In genomic region chr6:84053874-84054530, GRCm38 (mm10) we compare ENCODE assay signal across 9 mouse cellular contexts. TPM values are rescaled to one million over a fixed set of nuclear protein-coding genes. Genes with fewer than 3 reads are reported as not detected.
DNase-seq lines count a peak whose midpoint lies in the region; ATAC-seq and TF ChIP-seq lines count a peak whose summit lies in the region.
"Had no signal": no experiment of that assay in that cellular context is flagged by ENCODE, and none has a peak within 500 bp of the region (broad histone marks: within the 10 kb centered on the region; RNA-seq: fewer than 3 reads in every experiment).

No protein-coding gene starts in this region.

- no peak for TF ChIP-seq CTCF in midbrain, postnatal 0 days (IDR thresholded peaks at IDR 0.05)

- 84% methylated on average over 9 of the region's 9 CpGs for WGBS in midbrain, embryonic 10.5 days
- 85% methylated on average over 9 of the region's 9 CpGs for whole genome bisulfite sequencing in midbrain, postnatal 0 days
- WGBS in heart, embryonic 12.5 days = 60% methylated on average over 9 of the region's 9 CpGs
- 74% methylated on average over 9 of the region's 9 CpGs for WGBS in kidney, embryonic 16.5 days
- WGBS in forebrain, embryonic 16.5 days = 86% methylated on average over 9 of the region's 9 CpGs

- no peak overlapping the region for H3K4me3 ChIP-seq in midbrain, embryonic 10.5 days
- H3K4me3 ChIP-seq in midbrain, postnatal 0 days (ENCODE audit: low read depth, low read length) = no peak overlapping the region
- no peak overlapping the region for H3K4me3 ChIP-seq in heart, embryonic 12.5 days
- no peak overlapping the region for H3K4me3 ChIP-seq in kidney, embryonic 16.5 days (ENCODE audit: low read length)
- no peak overlapping the region for H3K4me3 ChIP-seq in forebrain, embryonic 16.5 days (replicated peaks; ENCODE audit: low read length)

- DNase-seq in midbrain, embryonic 10.5 days (ENCODE audit: low spot score) = no peak
- DNase-seq in midbrain, postnatal 0 days (ENCODE audit: low spot score) = no peak
- DNase-seq in skeletal muscle tissue, adult 2 months (ENCODE audit: low read depth, low spot score) = peak; percentile 40
- no peak for DNase-seq in thymus, postnatal 4 days

- H3K27ac ChIP-seq in midbrain, embryonic 10.5 days (replicated peaks) = 0 out of 2 replicates have a peak overlapping the region, but pooled peaks have one; percentile 7
- no peak overlapping the region for H3K27ac ChIP-seq in midbrain, postnatal 0 days (ENCODE audit: low read depth, low read length)
- peak overlapping the region; percentile 24; the same call in 1 of the 2 replicates for H3K27ac ChIP-seq in heart, embryonic 12.5 days (ENCODE audit: poor library complexity, severe bottlenecking)
- peak overlapping the region; percentile 66; the same call in 1 of the 2 replicates for H3K27ac ChIP-seq in kidney, embryonic 16.5 days (ENCODE audit: low read length)
- H3K27ac ChIP-seq in forebrain, embryonic 16.5 days (ENCODE audit: low read length) = no peak overlapping the region

- H3K9me3 ChIP-seq in midbrain, embryonic 10.5 days (replicated peaks) = no peaks in the 10 kb centered on the region
- no peaks in the 10 kb centered on the region for H3K9me3 ChIP-seq in midbrain, postnatal 0 days (ENCODE audit: low read length)
- H3K9me3 ChIP-seq in heart, embryonic 12.5 days (replicated peaks) = no peaks in the 10 kb centered on the region
- no peaks in the 10 kb centered on the region for H3K9me3 ChIP-seq in kidney, embryonic 16.5 days (ENCODE audit: low read length)
- no peaks in the 10 kb centered on the region for H3K9me3 ChIP-seq in forebrain, embryonic 16.5 days (ENCODE audit: control insufficient read depth, low read length)

- H3K4me2 ChIP-seq in midbrain, postnatal 0 days (ENCODE audit: low read depth, low read length, poor library complexity, severe bottlenecking) = no peak overlapping the region
- no peak overlapping the region for H3K4me2 ChIP-seq in heart, embryonic 12.5 days
- H3K4me2 ChIP-seq in kidney, embryonic 16.5 days (replicated peaks; ENCODE audit: low read depth, low read length) = no peak overlapping the region
- no peak overlapping the region for H3K4me2 ChIP-seq in forebrain, embryonic 16.5 days (ENCODE audit: low read length)

- no peak for ATAC-seq in midbrain, postnatal 0 days (ENCODE audit: low FRiP score)
- ATAC-seq in heart, embryonic 12.5 days (ENCODE audit: insufficient number of reproducible peaks, low FRiP score) = 0 out of 2 replicates have a peak, but pooled peaks have one; percentile 16
- ATAC-seq in kidney, embryonic 16.5 days (ENCODE audit: low FRiP score, low TSS enrichment) = peak; percentile 33; the same call in 1 of the 2 replicates
- ATAC-seq in forebrain, embryonic 16.5 days = no peak

- 0 out of 2 replicates have a peak, but pooled peaks cover 4% of the 10 kb centered on the region for H3K4me1 ChIP-seq in midbrain, embryonic 10.5 days
- no peaks in the 10 kb centered on the region for H3K4me1 ChIP-seq in midbrain, postnatal 0 days (ENCODE audit: insufficient read depth, low read length)
- H3K4me1 ChIP-seq in heart, embryonic 12.5 days (replicated peaks) = peaks cover 36% of the 10 kb centered on the region
- H3K4me1 ChIP-seq in kidney, embryonic 16.5 days (ENCODE audit: insufficient read depth, low read length) = peaks cover 4% of the 10 kb centered on the region
- no peaks in the 10 kb centered on the region for H3K4me1 ChIP-seq in forebrain, embryonic 16.5 days (replicated peaks; ENCODE audit: control insufficient read depth, insufficient read depth, low read length)

- H3K9ac ChIP-seq in midbrain, postnatal 0 days (replicated peaks; ENCODE audit: low read length, poor library complexity, severe bottlenecking) = no peak overlapping the region
- no peak overlapping the region for H3K9ac ChIP-seq in heart, embryonic 12.5 days
- no peak overlapping the region for H3K9ac ChIP-seq in kidney, embryonic 16.5 days (replicated peaks; ENCODE audit: low read length)
- no peak overlapping the region for H3K9ac ChIP-seq in forebrain, embryonic 16.5 days (replicated peaks; ENCODE audit: low read depth, low read length)

- no peaks in the 10 kb centered on the region for H3K36me3 ChIP-seq in midbrain, embryonic 10.5 days
- no peaks in the 10 kb centered on the region for H3K36me3 ChIP-seq in midbrain, postnatal 0 days (ENCODE audit: insufficient read depth, low read length)
- H3K36me3 ChIP-seq in heart, embryonic 12.5 days = no peaks in the 10 kb centered on the region
- no peaks in the 10 kb centered on the region for H3K36me3 ChIP-seq in kidney, embryonic 16.5 days (ENCODE audit: insufficient read depth, low read length)
- no peaks in the 10 kb centered on the region for H3K36me3 ChIP-seq in forebrain, embryonic 16.5 days (ENCODE audit: control insufficient read depth, insufficient read depth)

- no peaks in the 10 kb centered on the region for H3K27me3 ChIP-seq in midbrain, embryonic 10.5 days (ENCODE audit: low read depth, poor library complexity, severe bottlenecking)
- H3K27me3 ChIP-seq in midbrain, postnatal 0 days (ENCODE audit: insufficient read depth, low read length) = no peaks in the 10 kb centered on the region
- no peaks in the 10 kb centered on the region for H3K27me3 ChIP-seq in heart, embryonic 12.5 days (replicated peaks)
- H3K27me3 ChIP-seq in kidney, embryonic 16.5 days (ENCODE audit: insufficient read depth, low read length) = no peaks in the 10 kb centered on the region
- no peaks in the 10 kb centered on the region for H3K27me3 ChIP-seq in forebrain, embryonic 16.5 days (replicated peaks; ENCODE audit: control insufficient read depth, insufficient read depth, low read length)

RNA-seq across cellular contexts. Expression of gene Dysf, which starts 45.6 kb away (rescaled TPM):
- polyA plus RNA-seq in midbrain, embryonic 10.5 days (2016; fragmentation: Nextera tagmentation; extraction: Ambion mirVana) = 2.4 and 3.3 TPM in 2 replicates
- total RNA-seq in midbrain, postnatal 0 days (2014; rRNA removed) = 1.4 and 1.8 TPM in 2 replicates
- 1.7 and 2.0 TPM in 2 replicates for polyA plus RNA-seq in midbrain, postnatal 0 days (2015; fragmentation: Nextera tagmentation; extraction: Ambion mirVana)
- polyA plus RNA-seq in heart, embryonic 12.5 days (2016; fragmentation: Nextera tagmentation; extraction: Ambion mirVana) = 17.6 and 17.9 TPM in 2 replicates
- 16.8 and 17.2 TPM in 2 replicates for polyA plus RNA-seq in kidney, embryonic 16.5 days (2015; fragmentation: Nextera tagmentation; extraction: Ambion mirVana)
- 1.7 and 1.8 TPM in 2 replicates for polyA plus RNA-seq in forebrain, embryonic 16.5 days (2015; fragmentation: Nextera tagmentation; extraction: Ambion mirVana)
- total RNA-seq: granulocyte monocyte progenitor cell, adult 5-6 weeks; MEL had no signal

Comparison
In these comparisons a context has a peak if more than half of its experiments do, and no peak if none do; other contexts are left out.
1. H3K27ac ChIP-seq: peak in midbrain, embryonic 10.5 days (single experiment), heart, embryonic 12.5 days (single experiment) and kidney, embryonic 16.5 days (single experiment); none in midbrain, postnatal 0 days (single experiment) and forebrain, embryonic 16.5 days (single experiment).
2. ATAC-seq: peak in heart, embryonic 12.5 days (single experiment) and kidney, embryonic 16.5 days (single experiment); none in midbrain, postnatal 0 days (single experiment) and forebrain, embryonic 16.5 days (single experiment).